Mouse (Mus musculus) neural tube, embryonic 14.5 days (tissue): Measurements from ENCODE around the gene Cald1. TPM values are rescaled to one million over a fixed set of nuclear protein-coding genes. Genes with fewer than 3 reads are reported as not detected.

Experiments used
- ATAC-seq: fragments of 200-750 bp; cut with Nextera tagmentation; 2 replicates; pipeline ENCODE4 v1.8.0; 2017; ENCODE audit warnings: low read depth, mild to moderate bottlenecking, moderate TSS enrichment, moderate library complexity
- H3K27ac ChIP-seq: fragments of 300-500 bp; sonication (generic); 2 replicates; pipeline ENCODE4 v1.5.1; 2014; ENCODE audit warnings: low read depth, mild to moderate bottlenecking, control low read depth, low read length, moderate library complexity, mixed read lengths
- H3K27me3 ChIP-seq: fragments of 300-500 bp; sonication (generic); 2 replicates; pipeline ENCODE4 v1.6.1; 2014; ENCODE audit warnings: low read length; ENCODE audit not compliant: control insufficient read depth, insufficient read depth
- H3K36me3 ChIP-seq: fragments of 300-500 bp; sonication (generic); 2 replicates; pipeline ENCODE4 v1.6.1; 2014; ENCODE audit warnings: low read length, mixed read lengths; ENCODE audit not compliant: control insufficient read depth, insufficient read depth
- H3K4me1 ChIP-seq: fragments of 300-500 bp; sonication (generic); 2 replicates; pipeline ENCODE4 v1.6.1; 2014; ENCODE audit warnings: low read length; ENCODE audit not compliant: control insufficient read depth, insufficient read depth
- H3K4me2 ChIP-seq: fragments of 300-500 bp; sonication (generic); 2 replicates; pipeline ENCODE4 v1.6.1; 2014; ENCODE audit warnings: mild to moderate bottlenecking, low read depth, low read length, control low read depth
- H3K4me3 ChIP-seq: fragments of 300-500 bp; sonication (generic); 2 replicates; pipeline ENCODE4 v1.5.1; 2014; ENCODE audit warnings: low read depth, low read length, control low read depth, mixed read lengths
- H3K9ac ChIP-seq: fragments of 300-500 bp; sonication (generic); replicated peaks from 2 replicates; pipeline ENCODE4 v1.6.1; 2014; ENCODE audit warnings: low read depth, mild to moderate bottlenecking, control low read depth, low read length, mixed read lengths
- H3K9me3 ChIP-seq: fragments of 300-500 bp; sonication (generic); 2 replicates; pipeline ENCODE4 v1.6.1; 2016; ENCODE audit warnings: low read length; ENCODE audit not compliant: control insufficient read depth
- WGBS: fragments of 180-500 bp; shearing (Covaris S2); extraction: QIAGEN DNeasy Blood & Tissue Kit; methylation state at CpG from one replicate; pipeline ENCODE4 v1.1.7; 2014; 5-methylcytosine and 5-hydroxymethylcytosine counted together
- polyA plus RNA-seq: library from polyadenylated mRNA; unstranded; fragments of >200 nt; fragmentation: Nextera tagmentation; extraction: Ambion mirVana; gene quantifications from 2 replicates; pipeline ENCODE4 v1.2.1, GENCODE M21; 2014

Cald1 gene
- 29.1 and 70.9 TPM in 2 replicates for polyA plus RNA-seq

DNA sequence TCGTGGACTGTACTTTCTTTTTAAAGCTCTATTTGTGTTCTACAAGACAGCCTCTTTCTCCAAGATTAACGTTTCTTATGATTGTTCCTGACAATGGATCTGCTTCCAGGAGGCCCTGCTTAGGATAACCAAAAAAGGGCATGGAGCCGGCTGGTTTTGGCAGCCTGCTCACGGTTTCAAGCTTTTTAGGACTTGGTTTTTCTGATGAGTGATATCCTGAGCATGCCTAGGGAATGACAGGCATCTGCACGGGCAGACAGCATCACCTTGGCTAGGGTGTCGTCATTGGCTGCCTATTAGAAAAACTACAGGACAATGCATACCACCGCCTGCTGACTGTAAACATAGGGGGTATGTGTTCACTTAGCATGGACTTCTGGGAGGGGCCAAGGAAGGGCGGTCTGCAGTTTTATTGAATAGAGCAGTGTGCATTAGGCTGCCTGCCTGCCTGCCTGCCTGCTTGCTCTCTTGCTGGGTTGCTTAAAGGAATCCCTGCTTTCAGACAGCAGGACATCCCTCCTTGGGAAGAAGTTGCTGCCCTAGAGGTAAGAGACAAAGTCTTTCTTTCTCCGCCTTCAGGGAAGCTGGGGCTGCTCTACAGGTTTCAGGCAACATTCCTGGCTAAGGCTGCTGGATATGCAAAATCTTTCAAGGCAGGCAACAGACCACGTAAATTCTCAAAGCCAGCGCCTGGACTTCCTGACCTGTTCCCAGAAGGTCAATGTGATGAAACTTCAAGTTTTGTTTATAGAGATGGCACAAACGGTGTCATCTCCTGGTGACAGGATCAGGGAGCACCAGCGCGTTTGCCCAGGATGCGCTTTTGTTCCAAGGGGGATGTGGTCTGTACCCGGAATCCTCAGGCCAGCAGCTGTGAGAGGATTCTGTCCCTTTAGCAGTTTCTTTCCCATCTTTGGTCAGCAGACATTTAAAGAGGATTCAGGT, at the start of gene Cald1:
Gene Cald1 (plus strand): TSS at position 380 of the 945 bp plus-strand sequence.
- H3K9me3 ChIP-seq, result no peaks in the 10 kb centered on the region
- no peaks in the 10 kb centered on the region for H3K27me3 ChIP-seq
- H3K4me2 ChIP-seq, result peak within 1 kb of the TSS; percentile 38
- no peak within 1 kb of the TSS for H3K9ac ChIP-seq
- H3K4me1 ChIP-seq, result no peaks in the 10 kb centered on the region; the same call in 1 of the 2 replicates
- peak; percentile 66; the same call in 1 of the 2 replicates for ATAC-seq
- WGBS, result 9% methylated on average over 16 of the region's 16 CpGs
- H3K4me3 ChIP-seq, result peak within 1 kb of the TSS; percentile 4; the same call in 1 of the 2 replicates
- no peak within 1 kb of the TSS for H3K27ac ChIP-seq
- H3K36me3 ChIP-seq, result no peaks in the 10 kb centered on the region

GRCm38 (mm10) chr6:34549017-34549416, 49.3 kb upstream of the Cald1 start:
- 39% methylated on average over 2 of the region's 2 CpGs for WGBS

DNA sequence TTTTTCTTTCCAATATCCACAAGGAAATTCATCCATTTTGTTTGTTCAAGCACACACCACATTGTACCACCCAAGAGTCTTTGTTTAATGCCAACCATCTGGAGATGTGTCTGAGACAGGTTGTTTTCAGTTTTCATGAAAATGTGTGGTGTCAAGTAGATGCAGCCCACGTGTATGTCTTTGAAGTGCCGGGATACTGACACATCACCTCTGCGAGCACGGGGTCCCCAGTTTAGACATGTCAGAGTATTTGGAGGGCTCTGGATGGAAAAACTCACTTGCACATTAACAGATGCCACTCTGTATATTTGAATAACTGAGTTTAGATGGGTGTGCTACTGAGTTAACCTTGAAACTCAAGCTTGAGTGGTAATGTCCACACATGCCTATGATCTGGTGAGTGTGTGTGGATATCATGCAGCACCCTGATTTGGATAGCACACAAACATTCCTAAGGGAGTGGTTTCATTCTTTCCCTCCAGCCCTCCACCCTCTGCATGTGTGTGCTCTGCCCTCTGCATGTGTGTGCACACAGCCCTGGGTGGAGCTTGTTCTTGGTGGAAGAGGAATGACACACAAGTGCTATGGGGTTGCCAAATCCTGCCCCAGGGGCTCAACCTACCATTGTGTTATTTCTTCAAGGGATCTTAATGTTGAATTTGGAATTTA, 45.7 kb upstream of the Cald1 start:
- H3K9me3 ChIP-seq, result no peaks in the 10 kb centered on the region
- ATAC-seq, result no peak
- no peaks in the 10 kb centered on the region for H3K36me3 ChIP-seq
- no peaks in the 10 kb centered on the region for H3K27me3 ChIP-seq
- 0 out of 2 replicates have a peak, but pooled peaks cover 3% of the 10 kb centered on the region for H3K4me1 ChIP-seq
- WGBS, result 95% methylated on average over 4 of the region's 4 CpGs
- no peak overlapping the region for H3K4me3 ChIP-seq
- H3K4me2 ChIP-seq, result no peak overlapping the region
- H3K27ac ChIP-seq, result no peak overlapping the region
- H3K9ac ChIP-seq, result no peak overlapping the region

More at GRCm38 (mm10) chr6:34549017-34549416, 49.3 kb upstream of the Cald1 start:
- Histone ChIP-seq H3K4me2 (no peak overlapping the region), H3K27ac (no peak overlapping the region), H3K27me3 (no peaks in the 10 kb centered on the region), H3K4me3 (no peak overlapping the region), H3K9ac (no peak overlapping the region), H3K4me1 (0 out of 2 replicates have a peak, but pooled peaks cover 3% of the 10 kb centered on the region), H3K36me3 (no peaks in the 10 kb centered on the region), H3K9me3 (no peaks in the 10 kb centered on the region)
- ATAC-seq, result no peak

- WGBS, result 65% methylated on average over 9 of the region's 9 CpGs
- H3K9ac ChIP-seq, result no peak overlapping the region
- H3K4me2 ChIP-seq, result no peak overlapping the region
- no peaks in the 10 kb centered on the region for H3K27me3 ChIP-seq
- H3K36me3 ChIP-seq, result no peaks in the 10 kb centered on the region
- H3K4me3 ChIP-seq, result no peak overlapping the region
- no peak for ATAC-seq
- no peak overlapping the region for H3K27ac ChIP-seq
- H3K4me1 ChIP-seq, result no peaks in the 10 kb centered on the region
- H3K9me3 ChIP-seq, result no peaks in the 10 kb centered on the region
These were observed 43.9 kb upstream of the Cald1 start for GRCm38 (mm10) chr6:34554291-34554997.

DNA sequence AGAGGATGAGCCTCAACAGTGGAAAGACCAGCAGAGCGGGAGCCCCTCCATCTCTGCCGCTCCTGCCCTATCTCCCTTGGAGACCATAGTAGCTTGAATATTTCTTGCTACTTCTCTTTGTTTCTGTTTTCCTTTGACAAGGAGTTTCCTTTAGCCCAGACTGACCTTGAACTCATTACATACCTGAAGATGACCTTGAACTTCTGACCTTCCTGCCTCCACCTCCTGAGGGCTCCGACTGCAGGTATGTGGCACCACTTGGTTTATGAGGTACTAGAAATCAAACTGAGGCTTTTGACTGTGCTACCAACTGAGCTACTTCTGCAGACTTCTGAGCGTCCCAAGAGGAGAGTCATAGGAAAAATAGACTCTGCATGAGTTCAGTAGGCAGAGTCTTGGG, 38.8 kb upstream of the Cald1 start:
- WGBS, result 88% methylated on average over 4 of the region's 4 CpGs
- Histone ChIP-seq H3K4me2 (no peak overlapping the region), H3K4me3 (no peak overlapping the region), H3K27ac (no peak overlapping the region), H3K27me3 (no peaks in the 10 kb centered on the region), H3K4me1 (no peaks in the 10 kb centered on the region), H3K9ac (no peak overlapping the region), H3K36me3 (no peaks in the 10 kb centered on the region), H3K9me3 (no peaks in the 10 kb centered on the region)
- no peak for ATAC-seq

DNA sequence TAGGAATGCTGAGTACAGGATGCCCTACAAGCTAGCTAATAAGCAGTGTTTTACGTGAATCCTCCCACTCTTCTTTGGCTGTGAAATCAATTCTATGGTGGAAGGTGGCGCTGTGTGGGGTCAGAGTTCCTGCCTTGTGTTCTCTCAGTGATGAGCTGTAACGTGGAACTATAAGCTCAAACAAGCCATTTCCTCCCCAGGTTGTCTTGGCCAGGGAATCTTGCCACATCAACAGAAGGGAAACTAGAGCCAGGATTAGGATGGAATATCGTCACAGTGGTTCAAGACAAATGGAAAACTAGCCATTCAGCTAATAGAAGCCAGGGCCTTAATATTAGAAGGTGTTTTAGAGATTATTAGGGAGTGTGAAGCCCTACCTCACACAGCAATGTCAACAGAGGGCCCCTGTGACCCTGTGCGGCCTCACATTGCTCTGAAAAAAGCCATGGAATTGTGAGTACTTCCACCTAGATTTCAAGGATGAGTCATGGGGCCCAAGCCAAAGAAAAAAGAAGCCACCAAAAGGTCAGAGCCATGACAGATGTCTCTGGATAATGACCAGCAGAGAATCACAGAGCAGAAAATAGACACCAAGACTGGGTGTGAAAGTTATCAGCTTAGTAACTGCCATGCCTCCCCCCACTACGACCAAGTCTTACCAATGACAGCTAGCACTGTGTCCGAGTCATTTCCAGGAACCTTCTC, 33.0 kb upstream of the Cald1 start:
- H3K4me1 ChIP-seq, result no peaks in the 10 kb centered on the region
- H3K36me3 ChIP-seq, result no peaks in the 10 kb centered on the region
- H3K4me3 ChIP-seq, result no peak overlapping the region
- no peak for ATAC-seq
- WGBS, result 81% methylated on average over 7 of the region's 7 CpGs
- no peaks in the 10 kb centered on the region for H3K9me3 ChIP-seq
- H3K27me3 ChIP-seq, result no peaks in the 10 kb centered on the region
- no peak overlapping the region for H3K27ac ChIP-seq
- H3K4me2 ChIP-seq, result no peak overlapping the region
- H3K9ac ChIP-seq, result no peak overlapping the region

GRCm38 (mm10) chr6:34567298-34567697, 31.0 kb upstream of the Cald1 start:
- no peaks in the 10 kb centered on the region for H3K4me1 ChIP-seq
- H3K4me2 ChIP-seq, result no peak overlapping the region
- no peak for ATAC-seq
- no peaks in the 10 kb centered on the region for H3K27me3 ChIP-seq
- H3K4me3 ChIP-seq, result no peak overlapping the region
- H3K9me3 ChIP-seq, result no peaks in the 10 kb centered on the region
- H3K27ac ChIP-seq, result no peak overlapping the region
- no peaks in the 10 kb centered on the region for H3K36me3 ChIP-seq
- no peak overlapping the region for H3K9ac ChIP-seq
- WGBS, result 83% methylated on average over 5 of the region's 5 CpGs

- H3K27me3 ChIP-seq, result no peaks in the 10 kb centered on the region
- H3K4me2 ChIP-seq, result no peak overlapping the region
- no peak overlapping the region for H3K9ac ChIP-seq
- WGBS, result 90% methylated on average over 6 of the region's 6 CpGs
- ATAC-seq, result no peak
- no peaks in the 10 kb centered on the region for H3K36me3 ChIP-seq
- no peaks in the 10 kb centered on the region for H3K9me3 ChIP-seq
- H3K4me1 ChIP-seq, result no peaks in the 10 kb centered on the region
- no peak overlapping the region for H3K27ac ChIP-seq
- no peak overlapping the region for H3K4me3 ChIP-seq
These were observed 18.7 kb upstream of the Cald1 start for GRCm38 (mm10) chr6:34579504-34580068.
